ENCODE assay signal across 25 mouse cellular contexts in the genomic region with DNA sequence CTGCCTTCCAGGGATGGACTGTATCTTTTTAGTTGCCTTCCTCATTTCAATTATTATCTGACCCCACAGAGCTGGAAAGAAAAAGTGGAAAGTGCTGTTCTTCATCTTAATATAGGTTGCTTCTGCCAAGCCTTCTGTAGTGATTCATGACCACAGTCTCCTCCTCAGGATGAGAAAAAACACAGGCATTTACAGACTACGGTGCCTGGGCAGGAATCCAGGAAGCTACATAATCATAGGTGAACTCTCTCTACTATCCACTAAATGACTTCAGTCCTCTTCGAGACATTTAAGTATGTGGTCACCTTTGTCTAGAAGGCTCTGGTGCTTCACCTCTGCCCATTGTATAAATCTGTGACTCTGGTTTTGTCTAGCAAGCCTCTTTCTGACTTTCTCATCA.
"Had no signal": no experiment of that assay in that cellular context is flagged by ENCODE, and none has a peak within 500 bp of the region (broad histone marks: within the 10 kb centered on the region; RNA-seq: fewer than 3 reads in every experiment).

No protein-coding gene starts in this region.

- H3K4me3 ChIP-seq: embryonic facial prominence, embryonic 10.5 days; embryonic facial prominence, embryonic 12.5 days; embryonic facial prominence, embryonic 13.5 days; embryonic facial prominence, embryonic 15.5 days; erythroblast, embryonic 14.5 days; forebrain, embryonic 10.5 days; forebrain, embryonic 12.5 days; forebrain, embryonic 13.5 days; forebrain, embryonic 15.5 days; gastrocnemius, adult 2 months; heart, adult 2 months had no signal

- H3K4me2 ChIP-seq: embryonic facial prominence, embryonic 12.5 days; embryonic facial prominence, embryonic 13.5 days; embryonic facial prominence, embryonic 15.5 days; forebrain, embryonic 12.5 days; forebrain, embryonic 13.5 days; forebrain, embryonic 15.5 days had no signal

- H3K9me3 ChIP-seq: embryonic facial prominence, embryonic 10.5 days; embryonic facial prominence, embryonic 12.5 days; embryonic facial prominence, embryonic 13.5 days; embryonic facial prominence, embryonic 15.5 days; forebrain, embryonic 10.5 days; forebrain, embryonic 12.5 days; forebrain, embryonic 13.5 days; forebrain, embryonic 15.5 days had no signal

- H3K4me1 ChIP-seq: embryonic facial prominence, embryonic 10.5 days; embryonic facial prominence, embryonic 12.5 days; embryonic facial prominence, embryonic 15.5 days; forebrain, embryonic 10.5 days; forebrain, embryonic 12.5 days; forebrain, embryonic 13.5 days; forebrain, embryonic 15.5 days had no signal

- H3K9ac ChIP-seq: embryonic facial prominence, embryonic 12.5 days; embryonic facial prominence, embryonic 13.5 days; embryonic facial prominence, embryonic 15.5 days; forebrain, embryonic 12.5 days; forebrain, embryonic 13.5 days; forebrain, embryonic 15.5 days; forebrain, postnatal 0 days had no signal

- H3K27me3 ChIP-seq: embryonic facial prominence, embryonic 12.5 days; embryonic facial prominence, embryonic 13.5 days; embryonic facial prominence, embryonic 15.5 days; forebrain, embryonic 12.5 days; forebrain, embryonic 13.5 days; forebrain, embryonic 15.5 days had no signal

- H3K36me3 ChIP-seq: embryonic facial prominence, embryonic 10.5 days; embryonic facial prominence, embryonic 12.5 days; embryonic facial prominence, embryonic 13.5 days; embryonic facial prominence, embryonic 15.5 days; forebrain, embryonic 10.5 days; forebrain, embryonic 12.5 days; forebrain, embryonic 15.5 days had no signal

- DNase-seq: cerebellum, adult 9-10 months; cerebellum, adult 9-11 months; cerebellum, postnatal 14 days; cerebellum, postnatal 36 days; embryo, embryonic 11 days; forebrain, postnatal 0 days; gastrocnemius, adult 2 months; gastrocnemius, postnatal 10 days; gastrocnemius, postnatal 14 days; gastrocnemius, postnatal 25 days; gastrocnemius, postnatal 36 days; heart, adult 11 months; heart, adult 18-20 months; heart, adult 2 months had no signal

- H3K27ac ChIP-seq: embryonic facial prominence, embryonic 10.5 days; embryonic facial prominence, embryonic 12.5 days; embryonic facial prominence, embryonic 13.5 days; embryonic facial prominence, embryonic 15.5 days; forebrain, embryonic 10.5 days; forebrain, embryonic 12.5 days; forebrain, embryonic 13.5 days; forebrain, embryonic 15.5 days; gastrocnemius, adult 2 months; heart, adult 2 months had no signal

- ATAC-seq: forebrain, embryonic 13.5 days; forebrain, embryonic 14.5 days; forebrain, embryonic 15.5 days; forebrain, embryonic 16.5 days; forebrain, postnatal 0 days had no signal
